Mouse (Mus musculus): Measurements from ENCODE around the gene Igf2bp2. TPM values are rescaled to one million over a fixed set of nuclear protein-coding genes. Genes with fewer than 3 reads are reported as not detected.

Igf2bp2 gene
- total and polyA plus RNA-seq, 3 experiments, result 0.43 to 1.5 (median 0.51) TPM

- H3K9ac ChIP-seq (ENCODE audit: insufficient read depth, low read depth), result no peak overlapping the region
- H3K4me3 ChIP-seq (replicated peaks in 1 of 3; ENCODE audit: low read depth in 2 of 3, low read length in 2 of 3, poor library complexity in 1 of 3), result no peak overlapping the region
- no peaks in the 10 kb centered on the region for H3K36me3 ChIP-seq (replicated peaks in 1 of 2; ENCODE audit: control insufficient read depth in 1 of 2, insufficient read depth in 1 of 2, low read length in 1 of 2)
- dilution Hi-C loops (cut with MboI; ENCODE audit: extremely low pct_ligation_motif_present, extremely low pct_unique_long_range_greater_than_20kb, low sequenced_read_pairs), result no loop called here
- H3K4me2 ChIP-seq (ENCODE audit: insufficient read depth, low read depth, poor library complexity, severe bottlenecking), result no peak overlapping the region
- H3K79me2 ChIP-seq (replicated peaks; ENCODE audit: control insufficient read depth, extremely low read depth, insufficient read depth, poor library complexity, severe bottlenecking), result no peaks in the 10 kb centered on the region
- no peak for DNase-seq (ENCODE audit: extremely low read depth)
- no peaks in the 10 kb centered on the region for H3K27me3 ChIP-seq (replicated peaks)
- H3K4me1 ChIP-seq (ENCODE audit: control insufficient read depth in 1 of 2, insufficient read depth in 2 of 2), result peaks cover 0 to 16% of the 10 kb centered on the region in 2 experiments; a peak in 2 of 4 replicates
- in situ Hi-C loops (cut with MboI; ENCODE audit: low pct_ligation_motif_present, low pct_unique_long_range_greater_than_20kb, low sequenced_read_pairs), result no loop called here
- H3K9me3 ChIP-seq (replicated peaks; ENCODE audit: low read length), result no peaks in the 10 kb centered on the region
- no peak for TF ChIP-seq USF2 (conservative IDR thresholded peaks at IDR 0.05; ENCODE audit: low read depth, low read length)
- no peak for TF ChIP-seq POLR2A (IDR thresholded peaks at IDR 0.05; ENCODE audit: low read depth, low read length)
- TF ChIP-seq BHLHE40 (IDR thresholded peaks at IDR 0.05; ENCODE audit: low read depth, low read length), result no peak
- no peak for TF ChIP-seq MXI1 (IDR thresholded peaks at IDR 0.05; ENCODE audit: low read depth, low read length)
- TF ChIP-seq TBP (conservative IDR thresholded peaks at IDR 0.05; ENCODE audit: low read depth, low read length), result no peak
- no peak for TF ChIP-seq GABPA (IDR thresholded peaks at IDR 0.05; ENCODE audit: insufficient replicate concordance, low read depth, low read length)
- no peak for TF ChIP-seq ZMIZ1 (IDR thresholded peaks at IDR 0.05; ENCODE audit: low read depth, low read length)
- no peak for TF ChIP-seq KAT2A (IDR thresholded peaks at IDR 0.05; ENCODE audit: insufficient replicate concordance, low read length)
- no peak overlapping the region for H3K27ac ChIP-seq (ENCODE audit: insufficient read depth, low read depth)
Observed at GRCm38 (mm10) chr16:22110036-22110435, 53.1 kb downstream of the Igf2bp2 start.

GRCm38 (mm10) chr16:22109159-22109558 is 53.9 kb downstream of the Igf2bp2 start:
- Histone ChIP-seq H3K79me2 (replicated peaks; ENCODE audit: control insufficient read depth, extremely low read depth, insufficient read depth, poor library complexity, severe bottlenecking) (no peaks in the 10 kb centered on the region), H3K27ac (ENCODE audit: insufficient read depth, low read depth) (no peak overlapping the region), H3K4me3 (replicated peaks in 1 of 3; ENCODE audit: low read depth in 2 of 3, low read length in 2 of 3, poor library complexity in 1 of 3) (no peak overlapping the region), H3K4me1 (ENCODE audit: control insufficient read depth in 1 of 2, insufficient read depth in 2 of 2) (peaks cover 0 to 12% of the 10 kb centered on the region in 2 experiments; a peak in 2 of 4 replicates), H3K9me3 (replicated peaks; ENCODE audit: low read length) (no peaks in the 10 kb centered on the region), H3K9ac (ENCODE audit: insufficient read depth, low read depth) (no peak overlapping the region), H3K36me3 (replicated peaks in 1 of 2; ENCODE audit: control insufficient read depth in 1 of 2, insufficient read depth in 1 of 2, low read length in 1 of 2) (no peaks in the 10 kb centered on the region), H3K4me2 (ENCODE audit: insufficient read depth, low read depth, poor library complexity, severe bottlenecking) (no peak overlapping the region), H3K27me3 (replicated peaks) (no peaks in the 10 kb centered on the region)
- dilution Hi-C loops (cut with MboI; ENCODE audit: extremely low pct_ligation_motif_present, extremely low pct_unique_long_range_greater_than_20kb, low sequenced_read_pairs) (no loop called here), in situ Hi-C loops (cut with MboI; ENCODE audit: low pct_ligation_motif_present, low pct_unique_long_range_greater_than_20kb, low sequenced_read_pairs) (no loop called here)
- no peak for DNase-seq (ENCODE audit: extremely low read depth)
- TF ChIP-seq JUND (conservative IDR thresholded peaks at IDR 0.05; ENCODE audit: low read depth, low read length), result no peak

GRCm38 (mm10) chr16:22107897-22108516 is 55.1 kb downstream of the Igf2bp2 start:
- Histone ChIP-seq H3K9ac (ENCODE audit: insufficient read depth, low read depth) (no peak overlapping the region), H3K9me3 (replicated peaks; ENCODE audit: low read length) (no peaks in the 10 kb centered on the region), H3K27ac (ENCODE audit: insufficient read depth, low read depth) (no peak overlapping the region), H3K79me2 (replicated peaks; ENCODE audit: control insufficient read depth, extremely low read depth, insufficient read depth, poor library complexity, severe bottlenecking) (no peaks in the 10 kb centered on the region), H3K4me2 (ENCODE audit: insufficient read depth, low read depth, poor library complexity, severe bottlenecking) (no peak overlapping the region), H3K4me1 (ENCODE audit: control insufficient read depth in 1 of 2, insufficient read depth in 2 of 2) (peaks cover 0 to 9% of the 10 kb centered on the region in 2 experiments; a peak in 3 of 4 replicates), H3K27me3 (replicated peaks) (peaks cover under 1% of the 10 kb centered on the region), H3K36me3 (replicated peaks in 1 of 2; ENCODE audit: control insufficient read depth in 1 of 2, insufficient read depth in 1 of 2, low read length in 1 of 2) (no peaks in the 10 kb centered on the region), H3K4me3 (replicated peaks in 1 of 3; ENCODE audit: low read depth in 2 of 3, low read length in 2 of 3, poor library complexity in 1 of 3) (no peak overlapping the region)
- in situ Hi-C loops (cut with MboI; ENCODE audit: low pct_ligation_motif_present, low pct_unique_long_range_greater_than_20kb, low sequenced_read_pairs), result no loop called here
- dilution Hi-C loops (cut with MboI; ENCODE audit: extremely low pct_ligation_motif_present, extremely low pct_unique_long_range_greater_than_20kb, low sequenced_read_pairs), result no loop called here
- DNase-seq (ENCODE audit: extremely low read depth), result peak; percentile 78
- no peak for TF ChIP-seq MAZ (IDR thresholded peaks at IDR 0.05; ENCODE audit: low read depth, low read length)
- TF ChIP-seq PAX5 (IDR thresholded peaks at IDR 0.05; ENCODE audit: low read length), result no peak
- no peak for TF ChIP-seq IRF4 (IDR thresholded peaks at IDR 0.05; ENCODE audit: low read depth, low read length)
- TF ChIP-seq ZNF384 (IDR thresholded peaks at IDR 0.05; ENCODE audit: low read depth, low read length), result no peak
- peak; percentile 26 to 60; a peak in 2 of 4 replicates for TF ChIP-seq CTCF (conservative IDR thresholded peaks at IDR 0.05 in 1 of 2, IDR thresholded peaks at IDR 0.05 in 1 of 2; ENCODE audit: low read depth in 2 of 2, low read length in 2 of 2)
- no peak for TF ChIP-seq USF2 (conservative IDR thresholded peaks at IDR 0.05; ENCODE audit: low read depth, low read length)
- TF ChIP-seq CHD2 (IDR thresholded peaks at IDR 0.05; ENCODE audit: low read length), result no peak
- TF ChIP-seq RAD21 (IDR thresholded peaks at IDR 0.05; ENCODE audit: low read depth, low read length), result peak; percentile 51
- TF ChIP-seq HCFC1 (IDR thresholded peaks at IDR 0.05; ENCODE audit: low read depth, low read length), result no peak
- peak; percentile 62; the same call in 1 of the 2 replicates for TF ChIP-seq MEF2A (IDR thresholded peaks at IDR 0.05; ENCODE audit: borderline replicate concordance, low read depth, low read length)
- TF ChIP-seq SMC3 (IDR thresholded peaks at IDR 0.05; ENCODE audit: low read depth, low read length), result peak; percentile 38; the same call in 1 of the 2 replicates
- TF ChIP-seq ELF1 (IDR thresholded peaks at IDR 0.05; ENCODE audit: low read depth, low read length), result no peak
- TF ChIP-seq CHD1 (IDR thresholded peaks at IDR 0.05; ENCODE audit: low read depth, low read length), result no peak
- peak; percentile 42; the same call in 1 of the 2 replicates for TF ChIP-seq ETS1 (conservative IDR thresholded peaks at IDR 0.05; ENCODE audit: low read depth, low read length)
- no peak for TF ChIP-seq TCF12 (IDR thresholded peaks at IDR 0.05; ENCODE audit: low read depth, low read length)
- TF ChIP-seq MXI1 (IDR thresholded peaks at IDR 0.05; ENCODE audit: low read depth, low read length), result no peak
- no peak for TF ChIP-seq KAT2A (IDR thresholded peaks at IDR 0.05; ENCODE audit: insufficient replicate concordance, low read length)
- no peak for TF ChIP-seq UBTF (IDR thresholded peaks at IDR 0.05; ENCODE audit: low read depth, low read length)
- no peak for TF ChIP-seq TBP (conservative IDR thresholded peaks at IDR 0.05; ENCODE audit: low read depth, low read length)
- no peak for TF ChIP-seq MAX (IDR thresholded peaks at IDR 0.05; ENCODE audit: low read length)
- TF ChIP-seq POLR2A (IDR thresholded peaks at IDR 0.05; ENCODE audit: low read depth, low read length), result no peak
- no peak for TF ChIP-seq BHLHE40 (IDR thresholded peaks at IDR 0.05; ENCODE audit: low read depth, low read length)

Measured in CH12.LX (cell line).